Mouse (Mus musculus): ENCODE measurements around the gene Ets1. TPM values are rescaled to one million over a fixed set of nuclear protein-coding genes. Genes with fewer than 3 reads are reported as not detected.

Gene Ets1
- polyA plus RNA-seq, 1 experiment from 2014 or later: 48.1 TPM

- Histone ChIP-seq H3K27ac (no peak overlapping the region), H3K9ac (ENCODE audit: low read depth, low read length) (no peak overlapping the region), H3K27me3 (ENCODE audit: insufficient read depth, low read length) (no peaks in the 10 kb centered on the region), H3K9me3 (replicated peaks; ENCODE audit: low read length) (no peaks in the 10 kb centered on the region), H3K36me3 (ENCODE audit: insufficient read depth, low read length) (no peaks in the 10 kb centered on the region), H3K4me3 (replicated peaks; ENCODE audit: low read depth, low read length) (no peak overlapping the region), H3K4me1 (replicated peaks; ENCODE audit: insufficient read depth, low read length) (no peaks in the 10 kb centered on the region), H3K4me2 (ENCODE audit: low read length) (no peak overlapping the region)
- no peak for DNase-seq (ENCODE audit: low spot score)
- TF ChIP-seq CTCF (IDR thresholded peaks at IDR 0.05; ENCODE audit: low read depth): no peak
- no peak for ATAC-seq (replicated peaks; ENCODE audit: low FRiP score, low read depth)
- WGBS: 88% methylated on average over 6 of the region's 6 CpGs
Measured at GRCm38 (mm10) chr9:32619661-32620060, 16.4 kb upstream of the Ets1 start.

- H3K9me3 ChIP-seq (replicated peaks; ENCODE audit: low read length): no peaks in the 10 kb centered on the region
- no peak for TF ChIP-seq CTCF (IDR thresholded peaks at IDR 0.05; ENCODE audit: low read depth)
- no peak overlapping the region for H3K4me3 ChIP-seq (replicated peaks; ENCODE audit: low read depth, low read length)
- H3K4me1 ChIP-seq (replicated peaks; ENCODE audit: insufficient read depth, low read length): no peaks in the 10 kb centered on the region
- DNase-seq (ENCODE audit: low spot score): no peak
- 94% methylated on average over 3 of the region's 3 CpGs for WGBS
- no peaks in the 10 kb centered on the region for H3K27me3 ChIP-seq (ENCODE audit: insufficient read depth, low read length)
- no peak for ATAC-seq (replicated peaks; ENCODE audit: low FRiP score, low read depth)
- no peak overlapping the region for H3K4me2 ChIP-seq (ENCODE audit: low read length)
- H3K9ac ChIP-seq (ENCODE audit: low read depth, low read length): no peak overlapping the region
- no peak overlapping the region for H3K27ac ChIP-seq
- no peaks in the 10 kb centered on the region for H3K36me3 ChIP-seq (ENCODE audit: insufficient read depth, low read length)
Measured at GRCm38 (mm10) chr9:32620446-32620845, 15.6 kb upstream of the Ets1 start.

- no peak overlapping the region for H3K4me2 ChIP-seq (ENCODE audit: low read length)
- DNase-seq (ENCODE audit: low spot score) (no peak), ATAC-seq (replicated peaks; ENCODE audit: low FRiP score, low read depth) (no peak)
- H3K9me3 ChIP-seq (replicated peaks; ENCODE audit: low read length): no peaks in the 10 kb centered on the region
- TF ChIP-seq CTCF (IDR thresholded peaks at IDR 0.05; ENCODE audit: low read depth): no peak
- H3K36me3 ChIP-seq (ENCODE audit: insufficient read depth, low read length): no peaks in the 10 kb centered on the region
- no peak overlapping the region for H3K27ac ChIP-seq
- H3K4me1 ChIP-seq (replicated peaks; ENCODE audit: insufficient read depth, low read length): no peaks in the 10 kb centered on the region
- H3K27me3 ChIP-seq (ENCODE audit: insufficient read depth, low read length): no peaks in the 10 kb centered on the region
- WGBS: 26% methylated on average over 1 of the region's 1 CpGs
- no peak overlapping the region for H3K9ac ChIP-seq (ENCODE audit: low read depth, low read length)
- H3K4me3 ChIP-seq (replicated peaks; ENCODE audit: low read depth, low read length): no peak overlapping the region
Measured at GRCm38 (mm10) chr9:32629385-32629981, 6.5 kb upstream of the Ets1 start.

GRCm38 (mm10) chr9:32631341-32631740, 4.7 kb upstream of the Ets1 start:
- DNase-seq (ENCODE audit: low spot score): no peak

GRCm38 (mm10) chr9:32632237-32632636, 3.8 kb upstream of the Ets1 start:
- H3K36me3 ChIP-seq (ENCODE audit: insufficient read depth, low read length): no peaks in the 10 kb centered on the region
- 79% methylated on average over 7 of the region's 7 CpGs for WGBS
- no peak overlapping the region for H3K27ac ChIP-seq
- no peaks in the 10 kb centered on the region for H3K27me3 ChIP-seq (ENCODE audit: insufficient read depth, low read length)
- no peak for DNase-seq (ENCODE audit: low spot score)
- no peak for ATAC-seq (replicated peaks; ENCODE audit: low FRiP score, low read depth)
- no peak overlapping the region for H3K4me2 ChIP-seq (ENCODE audit: low read length)
- H3K4me3 ChIP-seq (replicated peaks; ENCODE audit: low read depth, low read length): no peak overlapping the region
- no peak overlapping the region for H3K9ac ChIP-seq (ENCODE audit: low read depth, low read length)
- no peaks in the 10 kb centered on the region; the same call in 1 of the 2 replicates for H3K4me1 ChIP-seq (replicated peaks; ENCODE audit: insufficient read depth, low read length)
- H3K9me3 ChIP-seq (replicated peaks; ENCODE audit: low read length): no peaks in the 10 kb centered on the region
- no peak for TF ChIP-seq CTCF (IDR thresholded peaks at IDR 0.05; ENCODE audit: low read depth)

More at GRCm38 (mm10) chr9:32631341-32631740, 4.7 kb upstream of the Ets1 start:
- no peaks in the 10 kb centered on the region for H3K27me3 ChIP-seq (ENCODE audit: insufficient read depth, low read length)
- H3K36me3 ChIP-seq (ENCODE audit: insufficient read depth, low read length): no peaks in the 10 kb centered on the region
- no peak overlapping the region for H3K4me2 ChIP-seq (ENCODE audit: low read length)
- TF ChIP-seq CTCF (IDR thresholded peaks at IDR 0.05; ENCODE audit: low read depth): no peak
- no peak overlapping the region for H3K27ac ChIP-seq
- no peaks in the 10 kb centered on the region for H3K4me1 ChIP-seq (replicated peaks; ENCODE audit: insufficient read depth, low read length)
- no peak overlapping the region for H3K4me3 ChIP-seq (replicated peaks; ENCODE audit: low read depth, low read length)
- ATAC-seq (replicated peaks; ENCODE audit: low FRiP score, low read depth): no peak
- no peak overlapping the region for H3K9ac ChIP-seq (ENCODE audit: low read depth, low read length)
- no peaks in the 10 kb centered on the region for H3K9me3 ChIP-seq (replicated peaks; ENCODE audit: low read length)

- TF ChIP-seq CTCF (IDR thresholded peaks at IDR 0.05; ENCODE audit: low read depth): no peak
- Histone ChIP-seq H3K4me3 (replicated peaks; ENCODE audit: low read depth, low read length) (no peak overlapping the region), H3K4me2 (ENCODE audit: low read length) (0 out of 2 replicates have a peak overlapping the region, but pooled peaks have one; percentile 50), H3K9me3 (replicated peaks; ENCODE audit: low read length) (no peaks in the 10 kb centered on the region), H3K4me1 (replicated peaks; ENCODE audit: insufficient read depth, low read length) (peaks cover 16% of the 10 kb centered on the region; the same call in 1 of the 2 replicates), H3K27ac (no peak overlapping the region), H3K9ac (ENCODE audit: low read depth, low read length) (no peak overlapping the region), H3K36me3 (ENCODE audit: insufficient read depth, low read length) (no peaks in the 10 kb centered on the region), H3K27me3 (ENCODE audit: insufficient read depth, low read length) (no peaks in the 10 kb centered on the region)
- no peak for ATAC-seq (replicated peaks; ENCODE audit: low FRiP score, low read depth)
- WGBS: 87% methylated on average over 3 of the region's 3 CpGs
- DNase-seq (ENCODE audit: low spot score): no peak
Measured at GRCm38 (mm10) chr9:32644981-32645380, 9.0 kb downstream of the Ets1 start.

GRCm38 (mm10) chr9:32645475-32645874, 9.5 kb downstream of the Ets1 start:
- H3K9ac ChIP-seq (ENCODE audit: low read depth, low read length): peak overlapping the region; percentile 18; the same call in 1 of the 2 replicates
- H3K36me3 ChIP-seq (ENCODE audit: insufficient read depth, low read length): no peaks in the 10 kb centered on the region
- peak overlapping the region; percentile 87; the same call in 1 of the 2 replicates for H3K27ac ChIP-seq
- no peaks in the 10 kb centered on the region for H3K27me3 ChIP-seq (ENCODE audit: insufficient read depth, low read length)
- H3K4me1 ChIP-seq (replicated peaks; ENCODE audit: insufficient read depth, low read length): peaks cover 16% of the 10 kb centered on the region; the same call in 1 of the 2 replicates
- ATAC-seq (replicated peaks; ENCODE audit: low FRiP score, low read depth) (no peak), DNase-seq (ENCODE audit: low spot score) (no peak)
- TF ChIP-seq CTCF (IDR thresholded peaks at IDR 0.05; ENCODE audit: low read depth): no peak
- H3K4me2 ChIP-seq (ENCODE audit: low read length): peak overlapping the region; percentile 50; the same call in 1 of the 2 replicates
- WGBS: 31% methylated on average over 9 of the region's 9 CpGs
- H3K4me3 ChIP-seq (replicated peaks; ENCODE audit: low read depth, low read length): no peak overlapping the region
- H3K9me3 ChIP-seq (replicated peaks; ENCODE audit: low read length): no peaks in the 10 kb centered on the region
